Mouse (Mus musculus) spleen, adult 2 months (tissue): ENCODE measurements around the gene Cdk13.

Experiments
- CTCF ChIP-seq: fragments of 200-500 bp; IDR thresholded peaks from 2 replicates; pipeline ENCODE4 v1.5.1; 2011; ENCODE audit warnings: mild to moderate bottlenecking, inconsistent platforms; ENCODE audit not compliant: insufficient read depth, insufficient read length, insufficient replicate concordance; ENCODE audit errors: extremely low read depth
- POLR2A ChIP-seq: fragments of 200-500 bp; IDR thresholded peaks from 2 replicates; pipeline ENCODE4 v1.6.1; 2011; ENCODE audit warnings: low read depth, low read length, inconsistent platforms

DNA sequence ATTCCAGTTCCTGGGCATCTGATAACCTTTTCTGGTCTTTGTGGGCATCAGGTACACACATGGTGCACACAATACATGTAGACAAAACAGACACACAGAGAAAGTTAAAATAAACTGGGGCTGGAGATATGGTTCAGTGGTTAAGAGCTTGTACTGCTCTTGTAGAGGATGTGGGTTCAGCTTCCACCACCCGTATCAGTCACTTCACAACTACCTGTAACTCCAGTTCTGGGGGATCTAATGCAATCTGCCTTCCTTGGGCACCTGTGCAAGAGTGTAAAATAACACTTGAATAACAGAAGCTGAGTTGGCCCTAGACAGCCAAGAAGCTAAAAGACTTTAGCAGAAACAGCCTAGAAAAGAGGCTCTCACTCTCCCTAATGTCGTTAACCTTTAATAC lies 12.3 kb upstream of the Cdk13 start:
- TF ChIP-seq POLR2A: no peak
- no peak for TF ChIP-seq CTCF
